Mouse (Mus musculus) stomach, embryonic 16.5 days (tissue): ENCODE results near the gene Ctso. TPM values are rescaled to one million over a fixed set of nuclear protein-coding genes. Genes with fewer than 3 reads are reported as not detected.

Source experiments
- ATAC-seq: fragments of 200-750 bp; cut with Nextera tagmentation; 2 replicates; pipeline ENCODE4 v1.8.0; 2017; ENCODE audit warnings: moderate number of reproducible peaks, moderate TSS enrichment; ENCODE audit not compliant: insufficient read depth, low FRiP score
- H3K27ac ChIP-seq: fragments of 300-500 bp; sonication (generic); 2 replicates; pipeline ENCODE4 v1.5.1; 2014; ENCODE audit warnings: low read length
- H3K27me3 ChIP-seq: fragments of 300-500 bp; sonication (generic); 2 replicates; pipeline ENCODE4 v1.6.1; 2014; ENCODE audit warnings: low read length, control low read depth, mixed read lengths; ENCODE audit not compliant: control insufficient read depth, insufficient read depth
- H3K36me3 ChIP-seq: fragments of 300-500 bp; sonication (generic); 2 replicates; pipeline ENCODE4 v1.6.1; 2014; ENCODE audit warnings: low read length; ENCODE audit not compliant: control insufficient read depth, insufficient read depth
- H3K4me1 ChIP-seq: fragments of 300-500 bp; sonication (generic); 2 replicates; pipeline ENCODE4 v1.6.1; 2014; ENCODE audit warnings: low read length, control low read depth, mixed read lengths; ENCODE audit not compliant: control insufficient read depth, insufficient read depth
- H3K4me2 ChIP-seq: fragments of 300-500 bp; sonication (generic); 2 replicates; pipeline ENCODE4 v1.6.1; 2014; ENCODE audit warnings: low read depth, low read length, mixed read lengths
- H3K4me3 ChIP-seq: fragments of 300-500 bp; sonication (generic); replicated peaks from 2 replicates; pipeline ENCODE4 v1.5.1; 2014; ENCODE audit warnings: mild to moderate bottlenecking, low read length
- H3K9ac ChIP-seq: fragments of 300-500 bp; sonication (generic); 2 replicates; pipeline ENCODE4 v1.6.1; 2014; ENCODE audit warnings: low read length
- H3K9me3 ChIP-seq: fragments of 300-500 bp; sonication (generic); replicated peaks from 2 replicates; pipeline ENCODE4 v1.6.1; 2016; ENCODE audit warnings: low read length, control low read depth; ENCODE audit not compliant: control insufficient read depth
- WGBS: fragments of 180-500 bp; shearing (Covaris S2); extraction: QIAGEN DNeasy Blood & Tissue Kit; methylation state at CpG from one replicate; pipeline ENCODE4 v1.1.7; 2014; 5-methylcytosine and 5-hydroxymethylcytosine counted together
- polyA plus RNA-seq: library from polyadenylated mRNA; unstranded; fragments of >200 nt; fragmentation: Nextera tagmentation; extraction: Ambion mirVana; gene quantifications from 2 replicates; pipeline ENCODE4 v1.2.1, GENCODE M21; 2015

The Ctso gene
- polyA plus RNA-seq = 19.3 and 22.6 TPM in 2 replicates

- peak within 1 kb of the TSS; percentile 51 for H3K4me2 ChIP-seq
- H3K4me1 ChIP-seq = no peaks in the 10 kb centered on the region
- no peaks in the 10 kb centered on the region for H3K9me3 ChIP-seq
- 13% methylated on average over 27 of the region's 27 CpGs for WGBS
- H3K9ac ChIP-seq = peak within 1 kb of the TSS; percentile 95
- ATAC-seq = peak; percentile 94
- H3K4me3 ChIP-seq = peak within 1 kb of the TSS; percentile 98
- H3K36me3 ChIP-seq = no peaks in the 10 kb centered on the region
- no peaks in the 10 kb centered on the region for H3K27me3 ChIP-seq
- H3K27ac ChIP-seq = peak within 1 kb of the TSS; percentile 92
Measured at GRCm38 (mm10) chr3:81932141-81933101, at the start of gene Ctso. Gene Ctso, plus strand, starts transcription at chr3:81932601.

- H3K9ac ChIP-seq = no peak overlapping the region
- no peak overlapping the region for H3K27ac ChIP-seq
- no peaks in the 10 kb centered on the region for H3K4me1 ChIP-seq
- H3K9me3 ChIP-seq = no peaks in the 10 kb centered on the region
- H3K27me3 ChIP-seq = no peaks in the 10 kb centered on the region
- no peak for ATAC-seq
- no peak overlapping the region for H3K4me2 ChIP-seq
- H3K4me3 ChIP-seq = no peak overlapping the region
- H3K36me3 ChIP-seq = no peaks in the 10 kb centered on the region
Measured at GRCm38 (mm10) chr3:81883916-81884315, 48.5 kb upstream of the Ctso start.

- no peaks in the 10 kb centered on the region for H3K9me3 ChIP-seq
- no peaks in the 10 kb centered on the region for H3K4me1 ChIP-seq
- H3K36me3 ChIP-seq = no peaks in the 10 kb centered on the region
- no peak overlapping the region for H3K27ac ChIP-seq
- no peaks in the 10 kb centered on the region for H3K27me3 ChIP-seq
- WGBS = 94% methylated on average over 2 of the region's 2 CpGs
- H3K9ac ChIP-seq = no peak overlapping the region
- no peak overlapping the region for H3K4me3 ChIP-seq
- no peak overlapping the region for H3K4me2 ChIP-seq
- ATAC-seq = no peak
Measured at GRCm38 (mm10) chr3:81885566-81885965, 46.8 kb upstream of the Ctso start.

- H3K27me3 ChIP-seq = no peaks in the 10 kb centered on the region
- H3K4me2 ChIP-seq = no peak overlapping the region
- H3K9ac ChIP-seq = no peak overlapping the region
- no peak overlapping the region for H3K4me3 ChIP-seq
- H3K4me1 ChIP-seq = no peaks in the 10 kb centered on the region
- H3K36me3 ChIP-seq = no peaks in the 10 kb centered on the region
- no peak for ATAC-seq
- no peak overlapping the region for H3K27ac ChIP-seq
- H3K9me3 ChIP-seq = no peaks in the 10 kb centered on the region
- WGBS = 52% methylated on average over 6 of the region's 6 CpGs
Measured at GRCm38 (mm10) chr3:81889137-81889536, 43.3 kb upstream of the Ctso start.

- no peak overlapping the region for H3K4me3 ChIP-seq
- H3K36me3 ChIP-seq = no peaks in the 10 kb centered on the region
- H3K4me2 ChIP-seq = no peak overlapping the region
- H3K4me1 ChIP-seq = no peaks in the 10 kb centered on the region
- H3K27me3 ChIP-seq = no peaks in the 10 kb centered on the region
- H3K9ac ChIP-seq = no peak overlapping the region
- no peak for ATAC-seq
- no peaks in the 10 kb centered on the region for H3K9me3 ChIP-seq
- 57% methylated on average over 6 of the region's 6 CpGs for WGBS
- H3K27ac ChIP-seq = no peak overlapping the region
Measured at GRCm38 (mm10) chr3:81910286-81911036, 21.9 kb upstream of the Ctso start.

GRCm38 (mm10) chr3:81916030-81916686 lies 16.2 kb upstream of the Ctso start:
- 58% methylated on average over 5 of the region's 5 CpGs for WGBS
- H3K4me2 ChIP-seq = no peak overlapping the region
- no peaks in the 10 kb centered on the region for H3K27me3 ChIP-seq
- no peak overlapping the region for H3K4me3 ChIP-seq
- no peaks in the 10 kb centered on the region for H3K4me1 ChIP-seq
- no peaks in the 10 kb centered on the region for H3K36me3 ChIP-seq
- H3K27ac ChIP-seq = no peak overlapping the region
- ATAC-seq = no peak
- no peak overlapping the region for H3K9ac ChIP-seq
- no peaks in the 10 kb centered on the region for H3K9me3 ChIP-seq

- no peak overlapping the region for H3K9ac ChIP-seq
- no peak overlapping the region for H3K27ac ChIP-seq
- 86% methylated on average over 3 of the region's 3 CpGs for WGBS
- H3K4me2 ChIP-seq = no peak overlapping the region
- no peaks in the 10 kb centered on the region for H3K4me1 ChIP-seq
- H3K36me3 ChIP-seq = no peaks in the 10 kb centered on the region
- H3K4me3 ChIP-seq = no peak overlapping the region
- H3K9me3 ChIP-seq = no peaks in the 10 kb centered on the region
- H3K27me3 ChIP-seq = no peaks in the 10 kb centered on the region
- ATAC-seq = no peak
Measured at GRCm38 (mm10) chr3:81917354-81917935, 15.0 kb upstream of the Ctso start.

- H3K9ac ChIP-seq = no peak overlapping the region
- no peak for ATAC-seq
- WGBS = 79% methylated on average over 8 of the region's 8 CpGs
- no peak overlapping the region for H3K4me3 ChIP-seq
- no peaks in the 10 kb centered on the region for H3K4me1 ChIP-seq
- H3K9me3 ChIP-seq = no peaks in the 10 kb centered on the region
- no peak overlapping the region for H3K4me2 ChIP-seq
- H3K36me3 ChIP-seq = no peaks in the 10 kb centered on the region
- H3K27me3 ChIP-seq = no peaks in the 10 kb centered on the region
- no peak overlapping the region for H3K27ac ChIP-seq
Measured at GRCm38 (mm10) chr3:81918215-81918614, 14.2 kb upstream of the Ctso start.
